Mouse (Mus musculus) midbrain, embryonic 12.5 days (tissue): Measurements from ENCODE around the gene Gm5640. TPM values are rescaled to one million over a fixed set of nuclear protein-coding genes. Genes with fewer than 3 reads are reported as not detected.
"Not testable (repeated sequence)": the region's sequence is repeated elsewhere in the genome, so short reads cannot be mapped to it uniquely, and the experiment has no call there.

Source experiments
- ATAC-seq: fragments of 200-750 bp; cut with Nextera tagmentation; 2 replicates; pipeline ENCODE4 v1.8.0; 2017; ENCODE audit warnings: low read depth, moderate TSS enrichment, moderate library complexity; ENCODE audit not compliant: low FRiP score
- H3K27ac ChIP-seq: fragments of 300-500 bp; sonication (generic); replicated peaks from 2 replicates; pipeline ENCODE4 v1.5.1; 2016; ENCODE audit warnings: mild to moderate bottlenecking
- H3K27me3 ChIP-seq: fragments of 300-500 bp; sonication (generic); 2 replicates; pipeline ENCODE4 v1.6.1; 2016; ENCODE audit warnings: mild to moderate bottlenecking
- H3K36me3 ChIP-seq: fragments of 300-500 bp; sonication (generic); 2 replicates; pipeline ENCODE4 v1.6.1; 2016
- H3K4me1 ChIP-seq: fragments of 300-500 bp; sonication (generic); 2 replicates; pipeline ENCODE4 v1.6.1; 2016
- H3K4me2 ChIP-seq: fragments of 300-500 bp; sonication (generic); replicated peaks from 2 replicates; pipeline ENCODE4 v1.6.1; 2016; ENCODE audit warnings: mild to moderate bottlenecking, moderate library complexity
- H3K4me3 ChIP-seq: fragments of 300-500 bp; sonication (generic); 2 replicates; pipeline ENCODE4 v1.5.1; 2016; ENCODE audit warnings: mild to moderate bottlenecking
- H3K9ac ChIP-seq: fragments of 300-500 bp; sonication (generic); replicated peaks from 2 replicates; pipeline ENCODE4 v1.6.1; 2016; ENCODE audit warnings: mild to moderate bottlenecking, moderate library complexity
- H3K9me3 ChIP-seq: fragments of 300-500 bp; sonication (generic); 2 replicates; pipeline ENCODE4 v1.6.1; 2016; ENCODE audit warnings: mild to moderate bottlenecking
- WGBS: fragments of 180-500 bp; shearing (Covaris S2); methylation state at CpG from one replicate; pipeline ENCODE4 v1.1.7; 2016; 5-methylcytosine and 5-hydroxymethylcytosine counted together
- polyA plus RNA-seq: library from polyadenylated mRNA; unstranded; fragments of >200 nt; fragmentation: Nextera tagmentation; extraction: Ambion mirVana; gene quantifications from 2 replicates; pipeline ENCODE4 v1.2.1, GENCODE M21; 2016

Gm5640 gene
- polyA plus RNA-seq: not detected in 2 replicates

DNA sequence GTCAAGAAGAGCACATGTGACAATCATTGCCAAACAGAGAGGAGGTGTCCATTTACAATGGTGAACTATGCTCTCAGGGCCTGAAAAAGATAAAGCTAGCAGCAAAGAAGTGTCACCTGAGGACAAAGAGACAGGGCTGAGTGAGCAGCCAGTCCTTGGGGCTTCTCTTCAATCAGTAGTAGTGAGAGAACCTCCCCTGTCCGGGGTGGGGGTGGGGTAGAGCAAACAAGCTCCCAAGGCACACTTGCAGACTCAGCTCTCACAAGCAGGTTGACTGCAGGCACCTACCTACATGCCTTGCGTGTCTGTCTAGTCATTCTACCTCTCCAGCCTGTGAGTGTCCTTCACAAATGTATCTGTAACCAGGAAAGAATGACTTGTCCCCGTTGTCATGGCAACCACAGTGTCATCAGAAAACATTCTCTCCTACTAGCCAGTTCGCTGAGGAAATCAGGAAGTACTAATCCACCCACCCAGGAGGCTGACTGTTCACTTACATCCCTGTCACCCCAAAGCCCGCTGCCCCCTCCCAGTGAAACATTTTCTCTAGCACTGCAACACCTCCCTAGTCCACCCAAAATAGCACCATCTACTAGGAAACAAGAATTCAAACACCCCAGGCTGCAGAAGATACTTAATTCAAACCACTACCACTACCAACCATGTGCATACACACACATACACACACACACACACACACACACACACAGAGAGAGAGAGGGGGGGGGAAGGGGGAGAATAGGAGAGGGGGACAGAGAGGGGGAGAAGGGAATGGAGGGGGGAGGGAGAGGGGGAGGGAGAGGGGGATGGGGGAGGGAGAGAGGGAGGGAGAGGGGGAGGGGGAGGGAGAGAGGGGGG, at the start of gene Gm5640:
Gene Gm5640 (minus strand): TSS at position 170 of the 858 bp plus-strand sequence.
- not testable (repeated sequence) for ATAC-seq, H3K4me2 ChIP-seq
- WGBS: 54% methylated on average over 3 of the region's 5 CpGs

DNA sequence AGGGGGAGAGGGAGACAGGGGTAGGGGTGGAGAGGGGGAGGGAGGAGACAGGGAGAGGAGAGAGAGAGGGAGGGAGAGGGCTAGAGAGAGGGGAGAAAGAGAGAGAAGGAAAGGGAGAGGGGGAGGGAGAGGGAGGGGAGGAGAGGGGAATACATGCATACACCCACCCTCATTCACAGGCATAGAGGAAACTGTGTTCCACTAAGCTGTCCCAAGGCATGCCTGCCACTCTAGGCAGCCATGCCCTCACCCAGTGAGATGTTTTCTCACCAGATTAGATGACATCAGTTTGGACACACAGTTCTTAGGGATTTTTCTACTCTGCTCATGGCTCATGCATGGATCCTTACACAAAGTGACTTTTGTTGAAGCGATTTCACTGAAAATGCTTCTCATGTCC, 958 bp upstream of the Gm5640 start:
- H3K4me1 ChIP-seq, H3K36me3 ChIP-seq, H3K27ac ChIP-seq, H3K4me2 ChIP-seq, H3K9me3 ChIP-seq, H3K9ac ChIP-seq, H3K27me3 ChIP-seq, H3K4me3 ChIP-seq: not testable (repeated sequence)
- no CpG with 5 or more reads among the region's 1 CpGs for WGBS
- 0 out of 2 replicates have a peak, but pooled peaks have one; percentile 41 for ATAC-seq

More for the DNA sequence above, at the start of gene Gm5640:
- H3K27ac ChIP-seq, H3K4me3 ChIP-seq, H3K9me3 ChIP-seq, H3K9ac ChIP-seq, H3K4me1 ChIP-seq, H3K36me3 ChIP-seq, H3K27me3 ChIP-seq: not testable (repeated sequence)

DNA sequence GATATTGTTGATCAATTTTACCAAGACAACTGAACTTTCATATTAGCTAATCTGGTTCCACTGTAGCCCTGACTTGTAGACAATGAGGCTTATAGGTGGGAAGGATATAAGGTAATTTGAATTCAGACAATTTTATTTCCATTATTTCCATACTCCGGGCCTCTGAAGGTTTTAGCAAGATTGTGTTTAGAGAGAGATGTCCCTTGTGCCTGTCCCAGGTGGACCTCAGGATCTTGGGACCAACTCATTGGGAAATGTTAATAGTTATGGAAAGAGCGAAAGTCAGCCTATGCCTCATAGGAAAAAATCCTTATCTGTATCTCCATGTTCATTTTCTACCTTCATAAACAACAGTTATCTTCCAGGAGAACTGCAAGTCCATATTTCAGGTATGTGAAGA, 53.1 kb downstream of the Gm5640 start, which contains the start of gene Olfr1325:
Gene Olfr1325 (plus strand): TSS at position 301 of the 400 bp plus-strand sequence.
- no peaks in the 10 kb centered on the region for H3K36me3 ChIP-seq
- no peaks in the 10 kb centered on the region for H3K4me1 ChIP-seq
- no peaks in the 10 kb centered on the region for H3K27me3 ChIP-seq
- no peak within 1 kb of the TSS for H3K27ac ChIP-seq
- no peak within 1 kb of the TSS for H3K4me2 ChIP-seq
- WGBS: 86% methylated on average over 2 of the region's 2 CpGs
- no peak within 1 kb of the TSS for H3K9ac ChIP-seq
- H3K4me3 ChIP-seq: no peak within 1 kb of the TSS
- no peak for ATAC-seq
- no peaks in the 10 kb centered on the region for H3K9me3 ChIP-seq

Other genes starting within 250 kb of the Gm5640 start
- gene G6pdx, start 216.4 kb downstream of the Gm5640 start, polyA plus RNA-seq: 53.6 and 54.1 TPM in 2 replicates
- gene Gm6880, start 164.2 kb downstream of the Gm5640 start, polyA plus RNA-seq: not detected in 2 replicates
- gene Olfr1326-ps1, start 70.7 kb downstream of the Gm5640 start, polyA plus RNA-seq: not detected in 2 replicates
- gene Olfr1325, start 53.0 kb downstream of the Gm5640 start, polyA plus RNA-seq: not detected in 2 replicates
- gene Gm6890, start 95.3 kb upstream of the Gm5640 start, polyA plus RNA-seq: not detected in 2 replicates
- gene Gm5936, start 191.6 kb upstream of the Gm5640 start, polyA plus RNA-seq: 0.12 TPM in 1 of 2 replicates, not detected in the other